Mouse (Mus musculus) limb, embryonic 10.5 days (tissue): ENCODE data around the gene Gpc6. TPM values are rescaled to one million over a fixed set of nuclear protein-coding genes. Genes with fewer than 3 reads are reported as not detected.

Source experiments
- DNase-seq: peaks from one replicate; pipeline ENCODE4 v3.0.0-alpha.2; 2017; ENCODE audit warnings: low spot score
- H3K27ac ChIP-seq: fragments of 300-500 bp; sonication (generic); 2 replicates; pipeline ENCODE4 v1.5.1; 2016; ENCODE audit warnings: mild to moderate bottlenecking
- H3K27me3 ChIP-seq: fragments of 300-500 bp; sonication (generic); 2 replicates; pipeline ENCODE4 v1.6.1; 2016; ENCODE audit warnings: low read depth, mild to moderate bottlenecking; ENCODE audit not compliant: poor library complexity, severe bottlenecking
- H3K36me3 ChIP-seq: fragments of 300-500 bp; sonication (generic); 2 replicates; pipeline ENCODE4 v1.6.1; 2016; ENCODE audit warnings: mild to moderate bottlenecking, moderate library complexity
- H3K4me1 ChIP-seq: fragments of 300-500 bp; sonication (generic); 2 replicates; pipeline ENCODE4 v1.6.1; 2016
- H3K4me3 ChIP-seq: fragments of 300-500 bp; sonication (generic); 2 replicates; pipeline ENCODE4 v1.5.1; 2016; ENCODE audit warnings: mild to moderate bottlenecking, moderate library complexity
- H3K9me3 ChIP-seq: fragments of 300-500 bp; sonication (generic); replicated peaks from 2 replicates; pipeline ENCODE4 v1.6.1; 2016; ENCODE audit warnings: mild to moderate bottlenecking
- WGBS: fragments of 180-500 bp; shearing (Covaris S2); methylation state at CpG from one replicate; pipeline ENCODE4 v1.1.7; 2016; 5-methylcytosine and 5-hydroxymethylcytosine counted together
- polyA plus RNA-seq: library from polyadenylated mRNA; unstranded; fragments of >200 nt; fragmentation: Nextera tagmentation; extraction: Ambion mirVana; gene quantifications from 2 replicates; pipeline ENCODE4 v1.2.1, GENCODE M21; 2016

Gpc6 gene
- polyA plus RNA-seq, 1 experiment from 2014 or later: 51.9 TPM

DNA sequence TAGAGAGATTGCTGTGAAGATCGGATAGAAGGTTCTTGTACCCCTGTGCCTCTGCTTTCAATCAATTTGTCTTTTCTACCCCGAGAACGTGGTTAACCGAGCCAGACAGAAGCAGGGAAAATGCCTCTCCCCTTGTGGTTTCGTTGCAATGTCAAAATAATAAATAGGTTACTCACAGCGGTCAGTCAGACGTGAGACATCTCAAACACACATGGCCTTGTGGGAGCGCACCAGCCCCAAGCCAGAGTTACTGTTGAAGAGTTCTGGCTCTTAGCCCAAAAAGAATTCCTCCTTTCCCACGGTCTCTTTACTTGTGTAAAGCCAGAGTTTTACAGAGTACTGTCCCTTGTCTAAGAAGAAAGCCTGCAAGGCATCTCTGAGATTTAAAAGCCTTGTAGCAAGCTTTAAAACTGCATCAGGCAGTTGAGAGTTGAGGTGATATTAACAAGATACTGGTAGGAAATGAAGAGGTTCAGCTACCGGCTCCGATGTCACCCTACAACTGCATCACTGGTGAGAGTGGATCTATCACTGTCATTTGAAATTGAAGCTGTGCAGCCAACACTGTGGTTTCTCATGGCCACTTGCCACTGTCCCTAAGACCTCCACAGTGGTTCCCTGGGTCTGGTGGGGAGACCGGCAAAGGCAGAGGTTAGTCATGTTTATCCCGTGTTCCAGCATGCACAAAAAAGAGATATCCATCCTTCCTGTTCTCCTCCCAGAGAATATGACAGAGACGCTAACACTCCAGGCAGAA, 916.9 kb downstream of the Gpc6 start:
- Histone ChIP-seq H3K4me3 (no peak overlapping the region), H3K27me3 (no peaks in the 10 kb centered on the region), H3K4me1 (no peaks in the 10 kb centered on the region), H3K36me3 (no peaks in the 10 kb centered on the region), H3K9me3 (no peaks in the 10 kb centered on the region), H3K27ac (no peak overlapping the region)
- DNase-seq: no peak
- WGBS: 75% methylated on average over 14 of the region's 14 CpGs

DNA sequence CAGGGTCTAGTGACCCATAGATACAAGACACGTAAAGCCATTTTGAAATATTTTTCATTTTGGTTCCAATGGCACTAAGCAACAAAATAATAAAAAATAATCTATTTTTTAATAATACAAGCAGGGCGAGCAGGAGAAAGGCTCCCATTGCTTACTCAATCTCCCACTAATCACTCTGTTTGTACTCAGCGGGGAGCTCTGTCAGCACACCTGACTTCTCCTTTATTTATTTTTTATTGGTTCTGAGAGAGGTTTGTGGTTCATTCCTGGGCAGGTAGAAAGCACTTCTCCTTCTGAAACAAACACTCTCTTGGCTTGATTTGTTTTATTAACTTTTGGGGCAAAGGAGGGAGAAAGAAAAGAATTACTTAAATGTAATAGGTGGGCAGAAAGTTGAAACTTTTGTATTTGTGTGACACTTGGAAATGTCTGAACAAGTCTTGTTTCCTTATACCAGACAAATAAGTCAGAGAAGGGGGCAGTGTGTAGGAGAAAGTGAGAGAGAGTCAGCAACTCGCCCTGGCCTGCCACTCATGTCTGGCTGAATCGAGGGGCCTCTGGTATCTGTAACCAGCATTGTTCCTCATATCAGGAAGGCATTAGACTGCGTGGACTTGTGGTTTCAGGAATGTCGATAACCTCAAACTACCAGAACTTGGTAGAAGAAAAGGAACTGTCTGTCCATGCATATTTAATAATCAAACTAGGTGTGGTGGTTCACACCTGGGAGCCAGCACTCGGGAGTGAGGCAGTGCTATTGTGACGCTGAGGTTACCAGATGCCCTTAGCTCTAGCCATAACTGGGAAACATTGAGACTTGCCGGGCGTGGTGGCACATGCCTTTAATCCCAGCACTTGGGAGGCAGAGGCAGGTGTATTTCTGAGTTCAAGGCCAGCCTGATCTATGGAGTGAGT, 924.7 kb downstream of the Gpc6 start:
- DNase-seq: no peak
- H3K4me3 ChIP-seq: no peak overlapping the region
- H3K9me3 ChIP-seq: no peaks in the 10 kb centered on the region
- H3K36me3 ChIP-seq: no peaks in the 10 kb centered on the region
- H3K27ac ChIP-seq: no peak overlapping the region
- H3K27me3 ChIP-seq: no peaks in the 10 kb centered on the region
- H3K4me1 ChIP-seq: no peaks in the 10 kb centered on the region
- WGBS: 89% methylated on average over 11 of the region's 11 CpGs

GRCm38 (mm10) chr14:117852266-117852665, 927.2 kb downstream of the Gpc6 start:
- no peaks in the 10 kb centered on the region for H3K27me3 ChIP-seq
- H3K4me1 ChIP-seq: no peaks in the 10 kb centered on the region
- H3K4me3 ChIP-seq: no peak overlapping the region
- 92% methylated on average over 3 of the region's 3 CpGs for WGBS
- H3K27ac ChIP-seq: no peak overlapping the region
- H3K9me3 ChIP-seq: no peaks in the 10 kb centered on the region
- DNase-seq: no peak
- no peaks in the 10 kb centered on the region for H3K36me3 ChIP-seq

- no peaks in the 10 kb centered on the region for H3K9me3 ChIP-seq
- 90% methylated on average over 2 of the region's 2 CpGs for WGBS
- no peak for DNase-seq
- no peaks in the 10 kb centered on the region for H3K4me1 ChIP-seq
- no peak overlapping the region for H3K4me3 ChIP-seq
- H3K36me3 ChIP-seq: no peaks in the 10 kb centered on the region
- no peak overlapping the region for H3K27ac ChIP-seq
- H3K27me3 ChIP-seq: no peaks in the 10 kb centered on the region
Observed at GRCm38 (mm10) chr14:117852842-117853241, 927.7 kb downstream of the Gpc6 start.

- H3K27me3 ChIP-seq: no peaks in the 10 kb centered on the region
- no peak for DNase-seq
- no peaks in the 10 kb centered on the region for H3K4me1 ChIP-seq
- no peak overlapping the region for H3K4me3 ChIP-seq
- H3K36me3 ChIP-seq: no peaks in the 10 kb centered on the region
- no peak overlapping the region for H3K27ac ChIP-seq
- WGBS: 93% methylated on average over 5 of the region's 5 CpGs
- no peaks in the 10 kb centered on the region for H3K9me3 ChIP-seq
Observed at GRCm38 (mm10) chr14:117854498-117854897, 929.4 kb downstream of the Gpc6 start.

DNA sequence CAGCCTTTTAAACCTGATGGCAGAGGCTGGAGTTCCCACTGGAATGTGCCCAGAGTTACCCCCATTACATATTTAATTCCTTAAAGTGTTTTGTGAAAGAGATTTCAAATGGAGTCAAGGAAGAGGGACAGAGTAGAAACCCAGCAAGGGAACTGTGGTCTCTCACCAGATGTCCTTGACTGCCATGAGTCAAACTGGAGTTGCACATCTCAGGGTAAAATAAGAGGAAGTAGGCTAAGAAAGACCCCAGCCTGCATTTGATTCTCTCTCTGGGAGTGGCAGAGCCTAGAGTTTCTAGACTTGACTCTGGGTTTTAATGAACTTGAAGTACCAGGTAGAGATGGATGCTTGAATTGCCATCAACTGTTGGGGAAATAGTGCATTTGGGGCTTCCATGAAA, 946.2 kb downstream of the Gpc6 start:
- peaks cover 7% of the 10 kb centered on the region for H3K36me3 ChIP-seq
- DNase-seq: no peak
- H3K27ac ChIP-seq: no peak overlapping the region
- no peaks in the 10 kb centered on the region for H3K27me3 ChIP-seq
- no peaks in the 10 kb centered on the region for H3K4me1 ChIP-seq
- H3K4me3 ChIP-seq: no peak overlapping the region
- H3K9me3 ChIP-seq: no peaks in the 10 kb centered on the region

DNA sequence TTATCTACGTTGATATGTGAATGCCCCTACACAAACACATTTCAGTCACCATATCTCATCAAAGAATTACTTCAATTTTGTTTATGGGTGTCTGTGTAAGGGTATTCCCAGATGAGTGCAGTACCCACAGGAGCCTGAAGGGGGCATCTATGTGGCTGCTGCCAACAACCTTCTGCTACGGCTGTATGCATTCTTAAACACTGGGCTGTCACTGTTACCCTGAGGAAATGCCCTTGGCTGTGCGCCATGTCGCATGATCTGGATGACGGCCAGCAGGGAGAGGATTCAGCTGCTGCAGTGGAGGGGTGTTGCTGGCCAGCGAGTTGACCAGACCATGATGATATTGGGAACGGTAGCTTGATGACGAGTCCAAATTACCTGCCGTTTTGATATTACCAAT, 954.2 kb downstream of the Gpc6 start:
- no peaks in the 10 kb centered on the region for H3K27me3 ChIP-seq
- no peak overlapping the region for H3K4me3 ChIP-seq
- H3K4me1 ChIP-seq: peaks cover 12% of the 10 kb centered on the region
- WGBS: 95% methylated on average over 9 of the region's 9 CpGs
- H3K36me3 ChIP-seq: no peaks in the 10 kb centered on the region
- H3K9me3 ChIP-seq: no peaks in the 10 kb centered on the region
- no peak for DNase-seq
- H3K27ac ChIP-seq: no peak overlapping the region

DNA sequence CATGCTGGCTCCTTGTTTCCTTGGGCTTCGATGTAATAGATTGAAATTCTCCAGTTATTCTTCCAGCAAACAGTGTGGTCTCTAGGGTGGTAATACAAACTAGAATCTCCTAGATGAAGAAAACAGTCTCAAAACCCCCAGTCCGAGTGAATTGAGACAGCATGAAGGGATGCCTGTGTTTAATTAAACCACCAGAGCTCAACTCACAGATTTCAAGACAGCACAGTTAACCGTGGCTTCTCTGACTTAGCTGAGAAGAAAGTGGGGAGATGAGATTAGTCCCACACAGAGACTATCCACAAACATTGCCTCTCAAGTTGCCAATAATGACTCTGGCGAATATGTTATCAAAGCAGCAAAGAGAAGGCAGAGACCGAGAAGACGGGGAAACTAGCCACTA, 956.0 kb downstream of the Gpc6 start:
- WGBS: 51% methylated on average over 6 of the region's 6 CpGs

DNA sequence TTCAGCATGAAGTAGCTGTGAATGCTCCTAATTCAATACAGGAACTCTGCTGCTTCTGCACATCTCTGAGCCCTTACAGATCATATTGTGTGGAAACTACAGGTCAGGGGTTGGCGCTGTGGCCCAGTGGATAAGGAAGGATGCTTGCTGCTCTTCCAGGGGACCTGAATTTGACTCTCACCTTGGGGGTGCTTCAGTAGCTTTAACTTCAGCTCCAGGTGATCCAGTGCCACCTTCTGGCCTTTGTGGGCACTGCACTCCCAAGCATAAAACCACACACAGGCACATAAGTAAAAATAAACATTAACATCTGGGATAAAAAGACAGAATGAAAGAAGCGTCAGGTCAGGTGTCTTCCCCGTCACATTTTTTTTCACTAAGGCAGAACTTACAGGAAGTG, 957.1 kb downstream of the Gpc6 start:
- Histone ChIP-seq H3K4me1 (peaks cover 12% of the 10 kb centered on the region), H3K9me3 (no peaks in the 10 kb centered on the region), H3K27ac (no peak overlapping the region), H3K36me3 (no peaks in the 10 kb centered on the region), H3K27me3 (no peaks in the 10 kb centered on the region), H3K4me3 (no peak overlapping the region)
- DNase-seq: peak; percentile 70
- whole genome bisulfite sequencing: 64% methylated on average over 3 of the region's 3 CpGs

More for the DNA sequence above, 956.0 kb downstream of the Gpc6 start:
- Histone ChIP-seq H3K36me3 (no peaks in the 10 kb centered on the region), H3K4me1 (peaks cover 12% of the 10 kb centered on the region), H3K27me3 (no peaks in the 10 kb centered on the region), H3K4me3 (no peak overlapping the region), H3K27ac (no peak overlapping the region), H3K9me3 (no peaks in the 10 kb centered on the region)
- no peak for DNase-seq

GRCm38 (mm10) chr14:117889653-117890052, 964.5 kb downstream of the Gpc6 start:
- peaks cover 21% of the 10 kb centered on the region for H3K4me1 ChIP-seq
- DNase-seq: no peak
- H3K36me3 ChIP-seq: no peaks in the 10 kb centered on the region
- 60% methylated on average over 2 of the region's 2 CpGs for WGBS
- H3K27ac ChIP-seq: no peak overlapping the region
- no peaks in the 10 kb centered on the region for H3K27me3 ChIP-seq
- H3K4me3 ChIP-seq: no peak overlapping the region
- no peaks in the 10 kb centered on the region for H3K9me3 ChIP-seq

GRCm38 (mm10) chr14:117891426-117891825, 966.3 kb downstream of the Gpc6 start:
- 51% methylated on average over 7 of the region's 7 CpGs for WGBS
- Histone ChIP-seq H3K27ac (no peak overlapping the region), H3K9me3 (no peaks in the 10 kb centered on the region), H3K4me1 (peaks cover 26% of the 10 kb centered on the region), H3K36me3 (no peaks in the 10 kb centered on the region), H3K4me3 (no peak overlapping the region), H3K27me3 (no peaks in the 10 kb centered on the region)
- DNase-seq: no peak

- H3K4me1 ChIP-seq: peaks cover 26% of the 10 kb centered on the region
- 79% methylated on average over 4 of the region's 4 CpGs for WGBS
Observed at GRCm38 (mm10) chr14:117892026-117892425, 966.9 kb downstream of the Gpc6 start.

GRCm38 (mm10) chr14:117894869-117895538, 969.9 kb downstream of the Gpc6 start:
- whole genome bisulfite sequencing: 76% methylated on average over 10 of the region's 10 CpGs
- no peaks in the 10 kb centered on the region for H3K36me3 ChIP-seq
- no peaks in the 10 kb centered on the region for H3K9me3 ChIP-seq
- peaks cover 22% of the 10 kb centered on the region for H3K4me1 ChIP-seq
- no peaks in the 10 kb centered on the region for H3K27me3 ChIP-seq
- no peak overlapping the region for H3K27ac ChIP-seq
- DNase-seq: no peak
- H3K4me3 ChIP-seq: no peak overlapping the region

More at GRCm38 (mm10) chr14:117892026-117892425, 966.9 kb downstream of the Gpc6 start:
- Histone ChIP-seq H3K36me3 (no peaks in the 10 kb centered on the region), H3K4me3 (no peak overlapping the region), H3K27me3 (no peaks in the 10 kb centered on the region), H3K9me3 (no peaks in the 10 kb centered on the region), H3K27ac (no peak overlapping the region)
- no peak for DNase-seq
